Mouse (Mus musculus): ENCODE data around the gene Pkdcc. TPM values are rescaled to one million over a fixed set of nuclear protein-coding genes. Genes with fewer than 3 reads are reported as not detected.

Pkdcc gene
- 6.5 and 7.4 TPM in 2 replicates for polyA plus RNA-seq (2015; fragmentation: Nextera tagmentation; extraction: Ambion mirVana)

DNA sequence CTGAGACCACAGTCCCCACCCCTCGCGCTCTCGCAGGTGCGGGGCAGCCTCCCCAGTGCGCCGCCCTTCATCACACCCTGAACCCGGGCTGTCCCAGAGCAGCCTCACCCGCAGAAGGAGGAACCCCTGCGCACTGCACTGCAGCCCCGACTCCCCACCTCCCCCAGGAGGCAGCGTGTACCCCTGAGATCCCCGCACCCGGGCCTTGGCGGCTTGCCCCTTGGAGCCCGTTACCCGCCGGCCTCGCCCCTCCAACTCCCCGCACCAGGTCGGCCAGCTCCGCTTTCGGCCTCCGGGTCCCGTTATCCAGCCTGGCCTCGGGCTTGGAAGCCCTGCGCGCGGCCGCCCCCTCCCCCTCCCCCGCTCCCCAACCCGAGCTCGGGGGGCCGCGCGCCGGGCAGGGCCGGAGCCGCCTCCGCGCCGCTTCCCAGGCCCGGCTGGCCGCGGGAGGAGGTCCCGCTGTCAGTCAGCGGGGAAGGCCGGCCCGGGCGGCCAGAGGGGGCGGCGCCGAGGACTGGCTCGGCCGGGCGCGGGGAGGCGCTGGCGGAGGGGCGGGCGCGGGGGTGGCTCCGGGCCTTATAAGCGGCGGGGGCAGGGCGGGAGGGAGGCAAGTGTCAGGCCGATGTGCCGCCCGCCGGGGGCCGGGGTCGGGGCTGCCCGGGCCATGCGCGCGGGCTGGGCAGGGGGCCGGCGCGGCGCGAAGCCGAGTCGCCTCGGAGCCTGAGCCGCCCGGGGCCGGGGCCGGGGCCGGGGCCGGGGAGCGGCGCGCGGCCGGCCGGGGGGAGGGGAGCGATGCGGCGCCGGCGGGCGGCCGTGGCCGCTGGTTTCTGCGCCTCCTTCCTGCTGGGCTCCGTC lies at the start of gene Pkdcc:
Gene Pkdcc, plus strand, starts transcription at position 619 of the 855 bp plus-strand sequence.
- Histone ChIP-seq H3K27me3 (no peaks in the 10 kb centered on the region), H3K9ac (replicated peaks) (peak within 1 kb of the TSS; percentile 88), H3K36me3 (no peaks in the 10 kb centered on the region), H3K27ac (replicated peaks) (peak within 1 kb of the TSS; percentile 87), H3K4me2 (replicated peaks) (peak within 1 kb of the TSS; percentile 97), H3K4me1 (peaks cover 58% of the 10 kb centered on the region), H3K4me3 (peak within 1 kb of the TSS; percentile 88), H3K9me3 (no peaks in the 10 kb centered on the region)
- ATAC-seq (replicated peaks): peak; percentile 80
- under 1% methylated on average over 73 of the region's 105 CpGs for WGBS

DNA sequence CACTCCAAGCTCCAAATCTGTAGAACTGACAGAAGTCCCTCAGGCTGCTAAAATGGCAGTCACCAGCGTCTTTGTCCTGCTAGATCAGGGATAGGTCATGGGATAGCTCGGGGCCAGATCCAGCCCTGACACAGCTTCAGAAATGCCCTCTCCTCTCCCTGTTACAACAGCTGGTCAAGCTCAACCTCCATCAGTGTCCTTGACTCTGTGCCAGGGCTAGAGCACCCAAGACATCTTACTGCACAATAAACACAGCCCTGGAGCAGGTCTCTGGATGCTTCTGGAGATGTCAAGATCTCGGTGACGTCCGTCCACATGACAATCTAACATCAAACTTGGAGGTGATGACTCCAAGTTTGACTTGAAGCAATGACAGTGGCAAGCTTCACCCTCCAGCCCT lies 48.9 kb upstream of the Pkdcc start:
- Histone ChIP-seq H3K27ac (replicated peaks) (no peak overlapping the region), H3K9me3 (no peaks in the 10 kb centered on the region), H3K36me3 (no peaks in the 10 kb centered on the region), H3K9ac (replicated peaks) (no peak overlapping the region), H3K4me2 (replicated peaks) (no peak overlapping the region), H3K4me1 (peaks cover 25% of the 10 kb centered on the region), H3K27me3 (0 out of 2 replicates have a peak, but pooled peaks cover 2% of the 10 kb centered on the region), H3K4me3 (no peak overlapping the region)
- WGBS: 80% methylated on average over 5 of the region's 5 CpGs
- ATAC-seq (replicated peaks): peak; percentile 13; the same call in 1 of the 2 replicates

DNA sequence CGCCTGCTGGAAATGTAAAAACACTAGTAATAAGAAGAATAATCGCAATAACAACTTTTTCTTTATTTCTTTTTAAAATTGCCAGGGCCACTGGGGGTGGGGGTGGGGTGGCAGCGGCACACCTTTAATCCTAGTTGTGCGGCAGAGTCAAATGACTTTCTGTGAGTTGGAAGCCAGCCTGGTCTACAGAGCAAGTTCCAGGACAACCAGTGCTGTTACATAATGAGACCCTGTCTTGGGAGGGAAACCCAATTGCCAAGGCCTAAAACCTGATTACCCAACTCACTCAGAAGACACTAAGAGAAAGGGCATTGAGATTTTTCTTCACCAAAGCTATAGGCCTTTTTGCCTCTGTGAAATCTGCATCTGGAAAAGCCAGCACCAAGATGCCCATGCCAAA lies 38.9 kb upstream of the Pkdcc start:
- H3K4me2 ChIP-seq (replicated peaks): no peak overlapping the region
- ATAC-seq (replicated peaks): no peak
- WGBS: 91% methylated on average over 4 of the region's 4 CpGs

DNA sequence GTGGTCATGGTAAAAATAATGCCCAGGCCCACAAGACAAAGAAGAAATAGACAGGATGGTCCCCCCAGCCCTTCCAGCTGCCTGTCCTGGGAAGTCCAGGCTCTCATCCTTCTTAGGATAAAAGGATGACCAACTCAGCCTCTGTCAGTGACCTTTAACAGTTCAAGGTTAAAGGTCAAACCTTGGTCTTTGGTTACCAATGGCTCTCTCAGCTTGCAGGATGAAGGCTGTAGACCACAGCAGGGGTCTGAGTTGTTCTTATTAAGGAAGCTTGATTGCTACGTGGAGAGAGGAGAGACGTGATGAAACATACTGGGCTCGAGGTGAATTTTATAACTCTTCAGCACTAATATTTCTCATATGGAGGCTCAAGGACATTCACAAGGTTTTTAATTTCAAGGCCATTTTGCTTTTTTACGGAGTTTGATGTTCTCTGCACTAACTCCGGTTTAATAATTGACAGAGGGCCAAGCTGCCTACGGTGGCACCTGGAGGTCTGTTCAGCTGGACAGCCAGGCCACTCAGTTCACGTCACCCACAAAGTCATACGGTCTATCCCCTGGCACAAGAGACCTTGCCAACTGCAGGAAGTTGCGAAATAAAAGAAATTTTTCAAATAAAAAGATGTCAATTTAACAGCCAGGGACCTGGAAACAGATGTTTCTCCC lies 36.5 kb upstream of the Pkdcc start:
- no peaks in the 10 kb centered on the region for H3K9me3 ChIP-seq
- no peak overlapping the region for H3K27ac ChIP-seq (replicated peaks)
- no peak overlapping the region for H3K4me2 ChIP-seq (replicated peaks)
- ATAC-seq (replicated peaks): no peak
- no peak overlapping the region for H3K9ac ChIP-seq (replicated peaks)
- no peaks in the 10 kb centered on the region for H3K4me1 ChIP-seq
- 74% methylated on average over 9 of the region's 9 CpGs for WGBS
- no peaks in the 10 kb centered on the region for H3K27me3 ChIP-seq
- H3K4me3 ChIP-seq: no peak overlapping the region
- no peaks in the 10 kb centered on the region for H3K36me3 ChIP-seq

More for the DNA sequence above, 38.9 kb upstream of the Pkdcc start:
- Histone ChIP-seq H3K27me3 (no peaks in the 10 kb centered on the region), H3K36me3 (no peaks in the 10 kb centered on the region), H3K9ac (replicated peaks) (no peak overlapping the region), H3K9me3 (no peaks in the 10 kb centered on the region), H3K27ac (replicated peaks) (no peak overlapping the region), H3K4me1 (no peaks in the 10 kb centered on the region), H3K4me3 (no peak overlapping the region)

DNA sequence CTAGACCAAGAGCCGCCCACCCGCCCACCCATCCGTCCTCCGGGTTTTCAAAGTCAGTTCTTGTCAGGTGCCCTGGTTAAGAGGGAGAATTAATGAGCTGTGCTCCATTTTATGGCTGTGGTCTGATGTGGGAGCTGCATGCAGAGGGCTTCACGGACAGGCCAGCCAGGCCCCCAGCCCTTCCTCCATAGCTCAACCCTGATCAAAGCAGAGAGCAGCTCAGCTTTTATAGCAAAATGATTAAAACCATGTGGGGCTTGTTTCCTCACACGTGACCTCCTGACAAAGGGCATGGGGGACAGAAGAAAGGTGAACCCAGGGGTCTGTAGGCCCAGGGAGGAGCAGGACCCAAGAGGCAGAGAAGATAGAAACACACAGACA lies 36.0 kb upstream of the Pkdcc start:
- no peak overlapping the region for H3K4me2 ChIP-seq (replicated peaks)
- H3K9me3 ChIP-seq: no peaks in the 10 kb centered on the region
- no peak overlapping the region for H3K9ac ChIP-seq (replicated peaks)
- H3K27ac ChIP-seq (replicated peaks): no peak overlapping the region
- no peaks in the 10 kb centered on the region for H3K27me3 ChIP-seq
- ATAC-seq (replicated peaks): no peak
- H3K4me3 ChIP-seq: no peak overlapping the region
- H3K4me1 ChIP-seq: no peaks in the 10 kb centered on the region
- 72% methylated on average over 6 of the region's 6 CpGs for WGBS
- H3K36me3 ChIP-seq: no peaks in the 10 kb centered on the region

DNA sequence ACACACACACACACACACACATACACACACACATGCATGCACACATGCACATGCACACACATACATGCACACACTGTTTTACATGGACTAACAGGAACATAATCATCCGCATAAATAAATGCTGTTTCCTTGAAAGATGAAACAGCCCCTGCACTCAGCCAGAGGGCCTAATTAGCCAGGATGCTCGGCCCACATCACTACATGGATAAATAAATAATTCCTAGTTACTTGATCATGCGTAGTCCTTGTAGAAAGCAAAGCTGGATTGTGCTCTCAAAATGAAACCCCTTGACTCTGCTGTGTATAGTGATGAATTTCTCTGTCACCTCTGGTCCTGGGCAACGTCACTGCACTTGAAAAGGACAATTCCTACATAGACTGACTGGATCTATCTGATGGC lies 35.5 kb upstream of the Pkdcc start:
- Histone ChIP-seq H3K4me2 (replicated peaks) (no peak overlapping the region), H3K27ac (replicated peaks) (no peak overlapping the region), H3K4me3 (no peak overlapping the region), H3K9ac (replicated peaks) (no peak overlapping the region), H3K27me3 (no peaks in the 10 kb centered on the region), H3K9me3 (no peaks in the 10 kb centered on the region), H3K4me1 (no peaks in the 10 kb centered on the region), H3K36me3 (no peaks in the 10 kb centered on the region)
- WGBS: 60% methylated on average over 4 of the region's 4 CpGs
- ATAC-seq (replicated peaks): no peak

GRCm38 (mm10) chr17:83181086-83181485 lies 34.0 kb upstream of the Pkdcc start:
- Histone ChIP-seq H3K4me1 (no peaks in the 10 kb centered on the region), H3K27me3 (no peaks in the 10 kb centered on the region), H3K27ac (replicated peaks) (no peak overlapping the region), H3K4me3 (no peak overlapping the region), H3K36me3 (no peaks in the 10 kb centered on the region), H3K9me3 (no peaks in the 10 kb centered on the region), H3K9ac (replicated peaks) (no peak overlapping the region), H3K4me2 (replicated peaks) (no peak overlapping the region)
- 80% methylated on average over 7 of the region's 7 CpGs for WGBS
- no peak for ATAC-seq (replicated peaks)

DNA sequence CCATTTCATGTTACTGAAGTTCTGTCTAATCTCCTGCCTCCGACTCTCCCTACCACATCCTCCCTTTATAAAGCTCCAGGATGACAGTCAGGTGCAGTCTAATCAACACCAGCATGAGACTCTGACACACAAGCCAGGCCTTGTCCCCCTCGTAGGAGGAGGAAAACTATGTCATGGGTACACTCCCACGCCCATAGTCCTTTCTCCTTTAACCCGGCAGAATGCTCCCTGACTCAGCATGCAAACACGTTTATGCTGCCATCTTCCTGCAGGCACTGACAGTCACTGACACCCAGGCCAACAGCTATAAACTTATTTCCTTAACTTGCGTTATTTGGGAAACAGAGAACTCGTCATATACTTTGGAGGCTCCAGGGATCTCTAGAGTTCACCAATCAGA lies 33.5 kb upstream of the Pkdcc start:
- no peak overlapping the region for H3K4me2 ChIP-seq (replicated peaks)
- no peaks in the 10 kb centered on the region for H3K36me3 ChIP-seq
- no peak for ATAC-seq (replicated peaks)
- WGBS: 79% methylated on average over 7 of the region's 7 CpGs
- no peak overlapping the region for H3K9ac ChIP-seq (replicated peaks)
- no peak overlapping the region for H3K27ac ChIP-seq (replicated peaks)
- no peak overlapping the region for H3K4me3 ChIP-seq
- H3K9me3 ChIP-seq: no peaks in the 10 kb centered on the region
- H3K27me3 ChIP-seq: no peaks in the 10 kb centered on the region
- no peaks in the 10 kb centered on the region for H3K4me1 ChIP-seq

- Histone ChIP-seq H3K4me2 (replicated peaks) (no peak overlapping the region), H3K9me3 (no peaks in the 10 kb centered on the region), H3K27me3 (no peaks in the 10 kb centered on the region), H3K27ac (replicated peaks) (no peak overlapping the region), H3K36me3 (no peaks in the 10 kb centered on the region), H3K4me1 (no peaks in the 10 kb centered on the region), H3K9ac (replicated peaks) (no peak overlapping the region), H3K4me3 (no peak overlapping the region)
- no peak for ATAC-seq (replicated peaks)
- WGBS: 89% methylated on average over 8 of the region's 8 CpGs
Measured at GRCm38 (mm10) chr17:83182061-83182664, 32.9 kb upstream of the Pkdcc start.

DNA sequence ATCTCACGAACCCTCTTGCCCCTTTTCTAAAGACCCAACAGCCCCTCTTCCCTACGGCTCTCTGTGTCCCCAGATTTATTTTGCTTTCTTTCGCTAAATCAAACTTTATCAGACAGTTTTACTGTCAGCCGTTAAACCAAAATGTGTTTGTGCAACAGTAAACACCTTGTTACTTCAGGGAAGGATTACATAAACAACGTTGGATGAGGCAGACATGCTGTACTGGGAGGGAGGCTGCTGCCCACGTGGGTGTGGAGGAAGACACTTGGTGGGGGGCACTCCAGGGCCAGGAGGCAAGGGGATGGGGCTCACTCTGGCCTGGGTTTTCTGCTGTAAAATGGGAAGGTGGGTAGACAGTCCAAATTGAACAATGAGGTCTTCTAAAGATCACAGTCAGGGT lies 32.3 kb upstream of the Pkdcc start:
- no peak overlapping the region for H3K27ac ChIP-seq (replicated peaks)
- no peak overlapping the region for H3K4me3 ChIP-seq
- whole genome bisulfite sequencing: 79% methylated on average over 6 of the region's 6 CpGs
- no peak for ATAC-seq (replicated peaks)
- H3K9ac ChIP-seq (replicated peaks): no peak overlapping the region
- H3K36me3 ChIP-seq: no peaks in the 10 kb centered on the region
- H3K9me3 ChIP-seq: no peaks in the 10 kb centered on the region
- peaks cover 2% of the 10 kb centered on the region; the same call in 1 of the 2 replicates for H3K4me1 ChIP-seq
- no peak overlapping the region for H3K4me2 ChIP-seq (replicated peaks)
- no peaks in the 10 kb centered on the region for H3K27me3 ChIP-seq

- Histone ChIP-seq H3K27ac (replicated peaks) (peak overlapping the region; percentile 75), H3K4me2 (replicated peaks) (peak overlapping the region; percentile 0; the same call in 1 of the 2 replicates), H3K27me3 (no peaks in the 10 kb centered on the region), H3K9me3 (no peaks in the 10 kb centered on the region), H3K4me1 (peaks cover 21% of the 10 kb centered on the region), H3K36me3 (no peaks in the 10 kb centered on the region), H3K4me3 (no peak overlapping the region), H3K9ac (replicated peaks) (no peak overlapping the region)
- 9% methylated on average over 11 of the region's 11 CpGs for WGBS
- peak; percentile 98 for ATAC-seq (replicated peaks)
Measured at GRCm38 (mm10) chr17:83187751-83188565, 27.1 kb upstream of the Pkdcc start.
